Mouse (Mus musculus): Measurements from ENCODE around the gene Hsf2bp.

DNA sequence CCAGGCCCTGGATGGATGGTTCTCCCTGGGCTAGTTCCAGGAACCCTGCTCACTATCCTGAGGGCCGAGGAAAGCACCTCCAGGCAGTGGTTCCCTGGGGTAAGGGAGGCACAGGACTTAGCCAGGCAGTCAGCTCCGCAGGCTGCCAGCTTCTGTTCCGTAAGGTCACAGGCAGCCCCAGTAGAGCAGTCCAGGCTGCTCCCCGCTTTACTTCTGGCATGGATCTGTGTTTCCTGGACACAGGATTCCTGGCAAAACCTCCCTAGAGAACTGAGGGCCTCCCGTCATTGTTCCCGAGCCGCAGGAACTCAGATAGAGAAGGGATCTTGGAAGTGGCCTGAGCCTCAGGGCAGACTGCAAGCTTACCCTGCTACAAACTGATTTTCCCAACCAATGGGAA is 104.7 kb downstream of the Hsf2bp start:
- TF ChIP-seq CTCF (conservative IDR thresholded peaks at IDR 0.05; ENCODE audit: insufficient read depth, insufficient read length, low read depth, low read length) (no peak), POLR2A (IDR thresholded peaks at IDR 0.05; ENCODE audit: low read depth, low read length) (no peak)

Measured in kidney, adult 2 months (tissue).